Mouse (Mus musculus): ENCODE data around the gene Pax1. TPM values are rescaled to one million over a fixed set of nuclear protein-coding genes. Genes with fewer than 3 reads are reported as not detected.
A peak's percentile ranks its signal among the peaks of the same experiment; 100 is the strongest.

Gene Pax1
- polyA plus RNA-seq, 1 experiment from 2014 or later: not detected

- Histone ChIP-seq H3K4me3 (ENCODE audit: low read depth, low read length) (no peak overlapping the region), H3K27ac (ENCODE audit: low read depth, low read length) (no peak overlapping the region), H3K4me1 (ENCODE audit: control insufficient read depth, insufficient read depth, low read length) (no peaks in the 10 kb centered on the region), H3K4me2 (ENCODE audit: low read length) (no peak overlapping the region), H3K9me3 (replicated peaks; ENCODE audit: control insufficient read depth, low read length) (no peaks in the 10 kb centered on the region), H3K27me3 (replicated peaks; ENCODE audit: control insufficient read depth, insufficient read depth, low read length) (peaks cover 89% of the 10 kb centered on the region), H3K36me3 (ENCODE audit: control insufficient read depth, insufficient read depth, low read length) (no peaks in the 10 kb centered on the region), H3K9ac (ENCODE audit: low read length) (no peak overlapping the region)
- no peak for ATAC-seq
- DNase-seq (ENCODE audit: low spot score): no peak
- WGBS: 2% methylated on average over 9 of the region's 9 CpGs
Measured at GRCm38 (mm10) chr2:147369561-147369960, 7.8 kb downstream of the Pax1 start.

DNA sequence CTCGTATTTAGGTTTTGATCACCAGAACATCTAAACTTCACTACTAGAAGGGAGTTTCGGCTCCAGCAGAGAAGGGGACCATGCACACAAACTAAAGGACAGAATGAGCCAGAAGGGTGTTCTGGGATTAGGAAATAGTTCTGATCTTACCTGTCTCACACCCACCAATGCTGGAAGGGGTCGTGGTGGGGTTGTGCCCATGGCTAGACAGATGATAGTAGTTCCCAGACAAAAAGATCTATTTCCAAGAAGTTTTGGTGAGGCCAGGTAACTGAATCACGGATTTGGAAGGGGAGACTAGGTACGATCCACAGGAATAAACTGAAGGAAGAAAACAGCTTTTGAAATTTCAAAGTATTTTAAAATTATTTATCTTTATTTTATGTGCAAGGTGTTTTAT lies 8.4 kb downstream of the Pax1 start:
- Histone ChIP-seq H3K4me2 (ENCODE audit: low read length) (no peak overlapping the region), H3K9me3 (replicated peaks; ENCODE audit: control insufficient read depth, low read length) (no peaks in the 10 kb centered on the region), H3K36me3 (ENCODE audit: control insufficient read depth, insufficient read depth, low read length) (no peaks in the 10 kb centered on the region), H3K4me1 (ENCODE audit: control insufficient read depth, insufficient read depth, low read length) (no peaks in the 10 kb centered on the region), H3K27ac (ENCODE audit: low read depth, low read length) (no peak overlapping the region), H3K4me3 (ENCODE audit: low read depth, low read length) (no peak overlapping the region), H3K27me3 (replicated peaks; ENCODE audit: control insufficient read depth, insufficient read depth, low read length) (peaks cover 89% of the 10 kb centered on the region), H3K9ac (ENCODE audit: low read length) (no peak overlapping the region)
- DNase-seq (ENCODE audit: low spot score) (no peak), ATAC-seq (no peak)
- WGBS: 7% methylated on average over 5 of the region's 5 CpGs

- peaks cover 86% of the 10 kb centered on the region for H3K27me3 ChIP-seq (replicated peaks; ENCODE audit: control insufficient read depth, insufficient read depth, low read length)
- no peak overlapping the region for H3K4me2 ChIP-seq (ENCODE audit: low read length)
- ATAC-seq (no peak), DNase-seq (ENCODE audit: low spot score) (no peak)
- no peak overlapping the region for H3K4me3 ChIP-seq (ENCODE audit: low read depth, low read length)
- no peaks in the 10 kb centered on the region for H3K36me3 ChIP-seq (ENCODE audit: control insufficient read depth, insufficient read depth, low read length)
- H3K27ac ChIP-seq (ENCODE audit: low read depth, low read length): no peak overlapping the region
- H3K9ac ChIP-seq (ENCODE audit: low read length): no peak overlapping the region
- H3K4me1 ChIP-seq (ENCODE audit: control insufficient read depth, insufficient read depth, low read length): no peaks in the 10 kb centered on the region
- H3K9me3 ChIP-seq (replicated peaks; ENCODE audit: control insufficient read depth, low read length): no peaks in the 10 kb centered on the region
Measured at GRCm38 (mm10) chr2:147371289-147371688, 9.6 kb downstream of the Pax1 start.

DNA sequence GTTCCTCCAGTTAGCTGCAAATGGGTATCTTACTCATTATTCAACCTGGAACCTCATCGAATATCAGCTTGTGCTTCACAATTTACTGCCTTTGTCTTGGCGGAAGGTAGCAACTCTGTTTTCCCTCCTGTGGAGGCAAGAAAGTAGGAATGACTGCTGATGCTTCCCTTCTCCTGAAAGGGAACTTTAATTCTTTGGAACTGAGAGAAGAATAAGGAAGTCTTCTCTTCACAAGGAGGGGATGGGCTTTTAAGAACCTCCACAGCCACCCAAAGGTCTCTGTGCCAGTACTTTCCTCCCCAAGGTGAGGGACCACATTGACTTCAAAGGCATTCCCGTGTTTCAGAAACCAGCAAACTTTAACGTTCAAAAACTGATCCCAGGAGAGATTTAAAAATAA lies 10.1 kb downstream of the Pax1 start:
- Histone ChIP-seq H3K27me3 (replicated peaks; ENCODE audit: control insufficient read depth, insufficient read depth, low read length) (peaks cover 86% of the 10 kb centered on the region), H3K36me3 (ENCODE audit: control insufficient read depth, insufficient read depth, low read length) (no peaks in the 10 kb centered on the region), H3K4me2 (ENCODE audit: low read length) (no peak overlapping the region), H3K4me1 (ENCODE audit: control insufficient read depth, insufficient read depth, low read length) (no peaks in the 10 kb centered on the region), H3K9ac (ENCODE audit: low read length) (no peak overlapping the region), H3K27ac (ENCODE audit: low read depth, low read length) (no peak overlapping the region), H3K9me3 (replicated peaks; ENCODE audit: control insufficient read depth, low read length) (no peaks in the 10 kb centered on the region), H3K4me3 (ENCODE audit: low read depth, low read length) (no peak overlapping the region)
- DNase-seq (ENCODE audit: low spot score) (no peak), ATAC-seq (no peak)
- WGBS: 1% methylated on average over 4 of the region's 4 CpGs

- Histone ChIP-seq H3K4me3 (ENCODE audit: low read depth, low read length) (no peak overlapping the region), H3K9me3 (replicated peaks; ENCODE audit: control insufficient read depth, low read length) (no peaks in the 10 kb centered on the region), H3K27me3 (replicated peaks; ENCODE audit: control insufficient read depth, insufficient read depth, low read length) (peaks cover 85% of the 10 kb centered on the region), H3K9ac (ENCODE audit: low read length) (no peak overlapping the region), H3K4me2 (ENCODE audit: low read length) (no peak overlapping the region), H3K27ac (ENCODE audit: low read depth, low read length) (no peak overlapping the region), H3K4me1 (ENCODE audit: control insufficient read depth, insufficient read depth, low read length) (no peaks in the 10 kb centered on the region), H3K36me3 (ENCODE audit: control insufficient read depth, insufficient read depth, low read length) (no peaks in the 10 kb centered on the region)
- peak; percentile 58 for DNase-seq (ENCODE audit: low spot score)
- ATAC-seq: peak; percentile 46; the same call in 1 of the 2 replicates
- WGBS: under 1% methylated on average over 28 of the region's 28 CpGs
Measured at GRCm38 (mm10) chr2:147372947-147373666, 11.4 kb downstream of the Pax1 start.

DNA sequence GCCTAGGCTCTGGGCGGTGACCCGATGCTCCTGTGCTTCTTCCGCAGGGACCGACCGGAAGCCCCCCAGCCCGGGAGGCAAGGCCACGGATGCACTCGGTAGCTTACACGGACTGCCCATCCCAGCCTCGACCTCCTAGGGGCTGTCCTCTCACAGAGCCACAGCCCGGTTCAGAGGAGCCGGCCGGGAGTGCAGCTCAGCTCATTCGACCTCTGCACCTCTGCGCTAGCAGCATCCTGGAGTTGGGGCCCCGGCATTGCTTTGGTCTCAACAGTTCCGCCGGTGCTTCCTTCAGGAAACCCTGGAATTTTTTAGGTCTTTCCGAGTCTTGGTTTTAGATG lies 11.9 kb downstream of the Pax1 start:
- H3K27me3 ChIP-seq (replicated peaks; ENCODE audit: control insufficient read depth, insufficient read depth, low read length): peaks cover 85% of the 10 kb centered on the region
- H3K9ac ChIP-seq (ENCODE audit: low read length): no peak overlapping the region
- no peak overlapping the region for H3K4me2 ChIP-seq (ENCODE audit: low read length)
- H3K9me3 ChIP-seq (replicated peaks; ENCODE audit: control insufficient read depth, low read length): no peaks in the 10 kb centered on the region
- DNase-seq (ENCODE audit: low spot score) (no peak), ATAC-seq (no peak)
- no peaks in the 10 kb centered on the region for H3K36me3 ChIP-seq (ENCODE audit: control insufficient read depth, insufficient read depth, low read length)
- no peak overlapping the region for H3K4me3 ChIP-seq (ENCODE audit: low read depth, low read length)
- H3K27ac ChIP-seq (ENCODE audit: low read depth, low read length): no peak overlapping the region
- no peaks in the 10 kb centered on the region for H3K4me1 ChIP-seq (ENCODE audit: control insufficient read depth, insufficient read depth, low read length)
- WGBS: 1% methylated on average over 19 of the region's 19 CpGs

DNA sequence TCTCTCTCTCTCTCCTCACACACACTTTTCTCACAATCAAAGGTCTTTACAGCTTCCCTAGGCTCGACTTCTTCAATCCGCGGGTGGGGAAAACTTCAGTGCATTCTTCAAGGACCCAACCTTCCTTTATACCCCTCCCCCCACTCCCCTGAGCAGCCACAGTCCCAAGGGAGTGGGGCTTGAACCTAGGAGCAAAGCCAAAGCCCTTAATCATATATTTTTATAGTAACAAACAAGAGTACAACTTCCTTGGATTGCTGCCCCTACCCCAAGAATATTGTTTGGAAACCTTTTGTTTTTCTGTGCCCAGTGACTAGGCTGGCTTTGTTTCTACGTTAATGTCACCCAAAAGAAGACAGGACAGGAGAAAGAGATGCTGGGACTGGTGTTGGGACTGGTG lies 12.5 kb downstream of the Pax1 start:
- Histone ChIP-seq H3K4me1 (ENCODE audit: control insufficient read depth, insufficient read depth, low read length) (no peaks in the 10 kb centered on the region), H3K4me2 (ENCODE audit: low read length) (no peak overlapping the region), H3K4me3 (ENCODE audit: low read depth, low read length) (no peak overlapping the region), H3K36me3 (ENCODE audit: control insufficient read depth, insufficient read depth, low read length) (no peaks in the 10 kb centered on the region), H3K27ac (ENCODE audit: low read depth, low read length) (no peak overlapping the region), H3K9me3 (replicated peaks; ENCODE audit: control insufficient read depth, low read length) (no peaks in the 10 kb centered on the region), H3K27me3 (replicated peaks; ENCODE audit: control insufficient read depth, insufficient read depth, low read length) (peaks cover 85% of the 10 kb centered on the region), H3K9ac (ENCODE audit: low read length) (no peak overlapping the region)
- no peak for ATAC-seq
- WGBS: 0% methylated on average over 4 of the region's 4 CpGs
- DNase-seq (ENCODE audit: low spot score): no peak

DNA sequence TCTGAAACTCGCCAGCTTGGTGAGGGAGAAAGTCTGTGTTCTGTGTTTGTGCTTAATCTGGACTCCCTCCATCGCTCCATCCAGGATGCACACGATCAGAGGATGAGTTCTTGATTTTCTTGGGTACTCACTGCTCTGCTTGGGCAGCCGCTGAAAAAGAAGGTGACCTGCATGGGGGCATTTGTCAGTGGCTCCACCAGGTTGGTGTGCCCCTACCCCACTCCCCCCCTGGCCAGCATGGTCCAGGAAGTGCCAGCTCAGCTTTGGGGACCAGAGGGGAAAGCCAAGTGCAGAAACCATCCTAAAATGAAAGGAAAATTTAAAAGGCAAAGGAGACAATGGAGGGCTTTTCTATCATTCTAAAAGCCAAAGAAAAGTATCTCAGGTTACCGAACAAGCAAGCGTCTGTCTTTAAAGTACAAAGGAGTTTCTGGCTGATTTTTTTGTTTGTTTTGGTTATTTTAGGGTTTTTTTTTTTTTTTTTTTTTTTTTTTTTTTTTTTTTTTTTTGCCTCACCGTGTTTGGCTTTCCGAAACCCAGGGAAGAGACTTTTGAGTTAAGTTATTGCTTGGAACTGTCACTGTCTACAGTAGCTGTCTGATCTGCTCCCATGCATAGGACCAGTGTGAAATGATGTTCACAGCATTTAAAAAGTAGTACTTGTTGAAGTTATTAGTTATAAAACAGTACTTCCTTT lies 13.4 kb downstream of the Pax1 start:
- WGBS: 7% methylated on average over 8 of the region's 8 CpGs
- no peak overlapping the region for H3K27ac ChIP-seq (ENCODE audit: low read depth, low read length)
- no peaks in the 10 kb centered on the region for H3K9me3 ChIP-seq (replicated peaks; ENCODE audit: control insufficient read depth, low read length)
- no peaks in the 10 kb centered on the region for H3K36me3 ChIP-seq (ENCODE audit: control insufficient read depth, insufficient read depth, low read length)
- H3K4me2 ChIP-seq (ENCODE audit: low read length): no peak overlapping the region
- H3K4me3 ChIP-seq (ENCODE audit: low read depth, low read length): no peak overlapping the region
- no peaks in the 10 kb centered on the region for H3K4me1 ChIP-seq (ENCODE audit: control insufficient read depth, insufficient read depth, low read length)
- no peak for DNase-seq (ENCODE audit: low spot score)
- no peak for ATAC-seq
- H3K9ac ChIP-seq (ENCODE audit: low read length): no peak overlapping the region
- peaks cover 76% of the 10 kb centered on the region for H3K27me3 ChIP-seq (replicated peaks; ENCODE audit: control insufficient read depth, insufficient read depth, low read length)

DNA sequence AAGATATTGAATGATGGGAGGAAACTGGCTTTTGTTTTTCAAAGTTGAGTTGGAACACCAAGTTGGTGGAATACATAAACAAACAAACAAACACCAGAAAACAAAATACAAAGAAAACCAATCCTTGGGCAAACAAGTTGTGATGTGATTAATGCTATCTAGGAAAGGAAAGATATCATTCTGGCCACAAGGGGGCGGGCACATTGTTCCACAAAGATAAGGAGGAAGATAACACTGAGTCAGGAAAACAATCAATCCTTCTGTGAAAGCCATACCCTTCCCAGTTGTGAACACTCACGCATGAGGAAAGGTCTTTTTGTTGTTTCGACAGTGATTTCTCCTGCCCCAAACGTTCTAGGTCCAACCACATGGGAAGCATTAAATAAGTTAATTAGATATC lies 17.2 kb downstream of the Pax1 start:
- ATAC-seq (no peak), DNase-seq (ENCODE audit: low spot score) (peak; percentile 78)
- H3K27ac ChIP-seq (ENCODE audit: low read depth, low read length): no peak overlapping the region
- peaks cover 43% of the 10 kb centered on the region for H3K27me3 ChIP-seq (replicated peaks; ENCODE audit: control insufficient read depth, insufficient read depth, low read length)
- no peaks in the 10 kb centered on the region for H3K9me3 ChIP-seq (replicated peaks; ENCODE audit: control insufficient read depth, low read length)
- no peaks in the 10 kb centered on the region for H3K4me1 ChIP-seq (ENCODE audit: control insufficient read depth, insufficient read depth, low read length)
- H3K9ac ChIP-seq (ENCODE audit: low read length): no peak overlapping the region
- WGBS: 12% methylated on average over 4 of the region's 4 CpGs
- no peak overlapping the region for H3K4me3 ChIP-seq (ENCODE audit: low read depth, low read length)
- H3K4me2 ChIP-seq (ENCODE audit: low read length): no peak overlapping the region
- H3K36me3 ChIP-seq (ENCODE audit: control insufficient read depth, insufficient read depth, low read length): no peaks in the 10 kb centered on the region

All from forebrain, embryonic 14.5 days (tissue).